ENCODE assay signal across 9 mouse cellular contexts in the genomic region with DNA sequence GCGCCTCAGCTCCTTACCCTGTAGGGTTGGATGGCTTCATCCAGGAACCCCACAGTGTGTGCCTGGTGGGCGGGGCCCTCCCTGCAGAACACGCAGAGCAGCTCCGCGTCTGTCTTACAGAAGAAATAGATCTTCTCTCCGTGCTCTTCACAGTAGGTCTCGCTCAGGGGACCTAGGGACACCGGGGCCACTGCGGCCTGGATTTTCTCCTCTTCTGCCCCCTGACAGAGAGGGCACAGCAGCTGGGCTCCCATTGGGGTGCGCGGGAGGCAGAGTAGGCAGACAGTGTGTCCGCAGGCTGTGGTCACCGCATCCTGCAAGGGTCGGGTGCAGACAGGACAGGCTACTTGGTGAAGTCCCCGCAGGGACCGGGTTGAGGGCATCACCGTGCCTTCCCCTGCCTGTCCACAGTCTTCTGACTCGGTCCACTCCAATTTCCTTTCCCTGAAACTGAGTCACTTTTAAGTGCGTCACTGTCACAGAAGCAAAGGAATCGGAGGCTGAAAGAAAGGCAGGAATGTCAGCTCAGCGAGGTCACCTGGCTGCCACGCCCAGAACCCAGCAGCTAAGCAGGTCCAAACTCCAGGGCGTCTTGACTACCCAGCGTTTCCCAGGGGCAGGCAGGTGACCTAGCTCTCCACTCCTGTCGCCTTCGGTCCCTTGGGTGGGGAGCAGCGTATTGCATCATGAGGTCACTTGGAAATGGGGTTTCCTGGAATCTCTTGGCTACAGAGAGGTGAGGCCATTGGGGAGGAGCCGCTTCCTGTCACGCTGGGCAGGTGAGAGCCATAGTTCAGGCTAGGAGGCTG. TPM values are rescaled to one million over a fixed set of nuclear protein-coding genes. Genes with fewer than 3 reads are reported as not detected.
DNase-seq lines count a peak whose midpoint lies in the region; ATAC-seq and TF ChIP-seq lines count a peak whose summit lies in the region.
"Had no signal": no experiment of that assay in that cellular context is flagged by ENCODE, and none has a peak within 500 bp of the region (broad histone marks: within the 10 kb centered on the region; RNA-seq: fewer than 3 reads in every experiment).

Gene Trim15, minus strand, starts transcription at position 492 of the 809 bp plus-strand sequence.

- no peaks in the 10 kb centered on the region for H3K9me3 ChIP-seq in heart, embryonic 16.5 days (replicated peaks; ENCODE audit: control insufficient read depth, low read length)
- H3K9me3 ChIP-seq in forebrain, embryonic 10.5 days = no peaks in the 10 kb centered on the region

- H3K9ac ChIP-seq in heart, embryonic 16.5 days (ENCODE audit: low read length) = no peak within 1 kb of the TSS

- no peaks in the 10 kb centered on the region for H3K4me1 ChIP-seq in heart, embryonic 16.5 days (ENCODE audit: control insufficient read depth, insufficient read depth, low read length)
- peaks cover 10% of the 10 kb centered on the region for H3K4me1 ChIP-seq in forebrain, embryonic 10.5 days
- H3K4me1 ChIP-seq in thymus, adult 2 months (replicated peaks; ENCODE audit: control insufficient read depth, insufficient read depth, low read length) = no peaks in the 10 kb centered on the region

- H3K27ac ChIP-seq in heart, embryonic 16.5 days (ENCODE audit: low read length) = no peak within 1 kb of the TSS
- peak within 1 kb of the TSS; percentile 56; the same call in 1 of the 2 replicates for H3K27ac ChIP-seq in forebrain, embryonic 10.5 days
- no peak within 1 kb of the TSS for H3K27ac ChIP-seq in thymus, adult 2 months (ENCODE audit: control insufficient read depth, insufficient read depth, low read length)

- no peak within 1 kb of the TSS for H3K4me3 ChIP-seq in heart, embryonic 16.5 days (ENCODE audit: low read length)
- peak within 1 kb of the TSS; percentile 41 for H3K4me3 ChIP-seq in forebrain, embryonic 10.5 days
- no peak within 1 kb of the TSS for H3K4me3 ChIP-seq in thymus, adult 2 months (ENCODE audit: control insufficient read depth, insufficient read depth, low read length)

- H3K36me3 ChIP-seq in heart, embryonic 16.5 days (ENCODE audit: control insufficient read depth, insufficient read depth) = no peaks in the 10 kb centered on the region
- no peaks in the 10 kb centered on the region for H3K36me3 ChIP-seq in forebrain, embryonic 10.5 days (replicated peaks)
- H3K36me3 ChIP-seq in thymus, adult 2 months (ENCODE audit: control insufficient read depth, insufficient read depth, low read length) = no peaks in the 10 kb centered on the region

- H3K27me3 ChIP-seq in heart, embryonic 16.5 days (ENCODE audit: control insufficient read depth, insufficient read depth, low read length) = peaks cover 20% of the 10 kb centered on the region
- peaks cover 29% of the 10 kb centered on the region for H3K27me3 ChIP-seq in forebrain, embryonic 10.5 days (ENCODE audit: poor library complexity, severe bottlenecking)
- peaks cover 10% of the 10 kb centered on the region; the same call in 1 of the 2 replicates for H3K27me3 ChIP-seq in thymus, adult 2 months (ENCODE audit: control insufficient read depth, insufficient read depth, low read length)

- ATAC-seq in heart, embryonic 16.5 days (replicated peaks; ENCODE audit: extremely low read depth, insufficient read depth, low FRiP score) = no peak
- 0 out of 2 replicates have a peak, but pooled peaks have one; percentile 3 for ATAC-seq in monocyte, adult 5-6 weeks (replicated peaks; ENCODE audit: insufficient number of reproducible peaks, low FRiP score, low TSS enrichment, poor library complexity, severe bottlenecking)

- H3K4me2 ChIP-seq in heart, embryonic 16.5 days (ENCODE audit: low read depth, low read length) = peak within 1 kb of the TSS; percentile 39

- intact Hi-C loops in heart, postnatal 10 days (cut with DNase I) = no loop called here

- DNase-seq in heart, postnatal 10 days = no peak
- no peak for DNase-seq in forebrain, embryonic 10.5 days (ENCODE audit: extremely low spot score, low spot score)
- peak; percentile 25 for DNase-seq in kidney, postnatal 14 days
- no peak for DNase-seq in frontal cortex, adult 2 months (ENCODE audit: extremely low spot score in 1 of 2, low spot score in 1 of 2)
- DNase-seq in thymus, adult 2 months = no peak
- DNase-seq in right cerebral cortex, postnatal 25 days = no peak

- no peak for TF ChIP-seq POLR2A in thymus, adult 2 months (IDR thresholded peaks at IDR 0.05; ENCODE audit: control insufficient read depth, extremely low read depth, insufficient read depth, low read length, poor library complexity)

- no peak for TF ChIP-seq CTCF in thymus, adult 2 months (IDR thresholded peaks at IDR 0.05; ENCODE audit: borderline replicate concordance, control insufficient read depth, extremely low read depth, insufficient read depth, low read length, poor library complexity)

- 12% methylated on average over 29 of the region's 29 CpGs for WGBS in heart, embryonic 16.5 days
- WGBS in forebrain, embryonic 10.5 days = 15% methylated on average over 29 of the region's 29 CpGs
- 21% methylated on average over 29 of the region's 29 CpGs for WGBS in thymus, adult 2 months

RNA-seq across cellular contexts. Expression of gene Trim15, which starts in this region (rescaled TPM):
- 0.13 TPM in 1 of 2 replicates, not detected in the other for polyA plus RNA-seq in heart, embryonic 16.5 days (2015; fragmentation: Nextera tagmentation; extraction: Ambion mirVana)
- total RNA-seq in heart, postnatal 10 days (2021) = not detected
- polyA plus RNA-seq in forebrain, embryonic 10.5 days (2016; fragmentation: Nextera tagmentation; extraction: Ambion mirVana) = 0.20 and 0.27 TPM in 2 replicates
- not detected in 3 replicates for total RNA-seq in monocyte, adult 5-6 weeks (2017)
- polyA plus RNA-seq in frontal cortex, adult 2 months (2012; rRNA removed) = 0.04 and 0.08 TPM in 2 replicates
- 0.13 and 0.30 TPM in 2 replicates for polyA plus RNA-seq in thymus, adult 2 months (2012; rRNA removed)
- total RNA-seq: left cerebral cortex, postnatal 10 days had no signal

Comparison
In these comparisons a context has a peak if more than half of its experiments do, and no peak if none do; other contexts are left out.
1. Peak in ATAC-seq in monocyte, adult 5-6 weeks; RNA of the gene not detected or under 1 TPM.